Mouse (Mus musculus) limb, embryonic 13.5 days (tissue): ENCODE measurements at regions not wholly inside any gene's neighbourhood (a gene's known extent, or its start where the extent isn't known, plus 50 kb on each side); places are given as distances from the start of the nearest gene placed in this dataset.

Experiments used
- ATAC-seq: fragments of 200-750 bp; cut with Nextera tagmentation; 2 replicates; pipeline ENCODE4 v1.8.0; 2017; ENCODE audit warnings: low read depth, moderate number of reproducible peaks, moderate TSS enrichment; ENCODE audit not compliant: low FRiP score
- H3K27ac ChIP-seq: fragments of 300-500 bp; sonication (generic); 2 replicates; pipeline ENCODE4 v1.5.1; 2015; ENCODE audit warnings: inconsistent platforms, mild to moderate bottlenecking, moderate library complexity
- H3K27me3 ChIP-seq: fragments of 300-500 bp; sonication (generic); 2 replicates; pipeline ENCODE4 v1.6.1; 2015; ENCODE audit warnings: mild to moderate bottlenecking, inconsistent platforms
- H3K36me3 ChIP-seq: fragments of 300-500 bp; sonication (generic); 2 replicates; pipeline ENCODE4 v1.6.1; 2015; ENCODE audit warnings: inconsistent platforms, mild to moderate bottlenecking, moderate library complexity
- H3K4me1 ChIP-seq: fragments of 300-500 bp; sonication (generic); 2 replicates; pipeline ENCODE4 v1.6.1; 2015; ENCODE audit warnings: inconsistent platforms
- H3K4me2 ChIP-seq: fragments of 300-500 bp; sonication (generic); replicated peaks from 2 replicates; pipeline ENCODE4 v1.6.1; 2015; ENCODE audit warnings: inconsistent platforms, mild to moderate bottlenecking, moderate library complexity
- H3K4me3 ChIP-seq: fragments of 300-500 bp; sonication (generic); 2 replicates; pipeline ENCODE4 v1.5.1; 2015; ENCODE audit warnings: moderate library complexity, mild to moderate bottlenecking, inconsistent platforms
- H3K9ac ChIP-seq: fragments of 300-500 bp; sonication (generic); 2 replicates; pipeline ENCODE4 v1.6.1; 2015; ENCODE audit warnings: mild to moderate bottlenecking, inconsistent platforms
- H3K9me3 ChIP-seq: fragments of 300-500 bp; sonication (generic); 2 replicates; pipeline ENCODE4 v1.6.1; 2016; ENCODE audit warnings: inconsistent platforms
- WGBS: fragments of 180-500 bp; shearing (Covaris S2); methylation state at CpG from one replicate; pipeline ENCODE4 v1.1.7; 2015; 5-methylcytosine and 5-hydroxymethylcytosine counted together

- no peak for ATAC-seq
- Histone ChIP-seq H3K27ac (no peak overlapping the region), H3K4me3 (no peak overlapping the region), H3K27me3 (no peaks in the 10 kb centered on the region), H3K9ac (no peak overlapping the region), H3K36me3 (no peaks in the 10 kb centered on the region), H3K9me3 (no peaks in the 10 kb centered on the region), H3K4me2 (no peak overlapping the region), H3K4me1 (peaks cover 8% of the 10 kb centered on the region; the same call in 1 of the 2 replicates)
- WGBS, result 77% methylated on average over 8 of the region's 8 CpGs
Measured at GRCm38 (mm10) chr16:52601068-52601829, 147.4 kb upstream of the Alcam start.

GRCm38 (mm10) chr16:52598232-52598631 is 144.4 kb upstream of the Alcam start:
- Histone ChIP-seq H3K4me3 (no peak overlapping the region), H3K4me1 (peaks cover 8% of the 10 kb centered on the region; the same call in 1 of the 2 replicates), H3K9me3 (no peaks in the 10 kb centered on the region), H3K4me2 (no peak overlapping the region), H3K9ac (no peak overlapping the region), H3K27me3 (no peaks in the 10 kb centered on the region), H3K27ac (no peak overlapping the region), H3K36me3 (no peaks in the 10 kb centered on the region)
- 0 out of 2 replicates have a peak, but pooled peaks have one; percentile 42 for ATAC-seq
- WGBS, result 51% methylated on average over 1 of the region's 1 CpGs

GRCm38 (mm10) chr16:52597181-52597580 is 143.3 kb upstream of the Alcam start:
- H3K27ac ChIP-seq, result no peak overlapping the region
- H3K9ac ChIP-seq, result no peak overlapping the region
- no peaks in the 10 kb centered on the region for H3K36me3 ChIP-seq
- peaks cover 8% of the 10 kb centered on the region; the same call in 1 of the 2 replicates for H3K4me1 ChIP-seq
- H3K4me2 ChIP-seq, result no peak overlapping the region
- H3K9me3 ChIP-seq, result no peaks in the 10 kb centered on the region
- H3K4me3 ChIP-seq, result no peak overlapping the region
- ATAC-seq, result no peak
- 72% methylated on average over 7 of the region's 7 CpGs for WGBS
- H3K27me3 ChIP-seq, result no peaks in the 10 kb centered on the region

- no peak overlapping the region for H3K27ac ChIP-seq
- H3K36me3 ChIP-seq, result no peaks in the 10 kb centered on the region
- no peak for ATAC-seq
- WGBS, result 57% methylated on average over 1 of the region's 1 CpGs
- H3K4me3 ChIP-seq, result no peak overlapping the region
- H3K27me3 ChIP-seq, result no peaks in the 10 kb centered on the region
- H3K9me3 ChIP-seq, result no peaks in the 10 kb centered on the region
- no peaks in the 10 kb centered on the region for H3K4me1 ChIP-seq
- H3K9ac ChIP-seq, result no peak overlapping the region
- H3K4me2 ChIP-seq, result no peak overlapping the region
Measured at GRCm38 (mm10) chr16:52588291-52588781, 134.5 kb upstream of the Alcam start.

- Histone ChIP-seq H3K27me3 (no peaks in the 10 kb centered on the region), H3K9ac (no peak overlapping the region), H3K9me3 (no peaks in the 10 kb centered on the region), H3K4me1 (peaks cover 3% of the 10 kb centered on the region; the same call in 1 of the 2 replicates), H3K36me3 (no peaks in the 10 kb centered on the region), H3K27ac (no peak overlapping the region), H3K4me3 (no peak overlapping the region), H3K4me2 (no peak overlapping the region)
- 53% methylated on average over 2 of the region's 2 CpGs for WGBS
- peak; percentile 54; the same call in 1 of the 2 replicates for ATAC-seq
Measured at GRCm38 (mm10) chr16:52569078-52569477, 115.2 kb upstream of the Alcam start.

- 69% methylated on average over 1 of the region's 1 CpGs for WGBS
- Histone ChIP-seq H3K9me3 (no peaks in the 10 kb centered on the region), H3K4me2 (no peak overlapping the region), H3K36me3 (no peaks in the 10 kb centered on the region), H3K4me3 (no peak overlapping the region), H3K4me1 (no peaks in the 10 kb centered on the region), H3K9ac (no peak overlapping the region), H3K27ac (no peak overlapping the region), H3K27me3 (no peaks in the 10 kb centered on the region)
- ATAC-seq, result no peak
Measured at GRCm38 (mm10) chr16:52536278-52536677, 82.4 kb upstream of the Alcam start.

- Histone ChIP-seq H3K27me3 (no peaks in the 10 kb centered on the region), H3K36me3 (no peaks in the 10 kb centered on the region), H3K4me3 (no peak overlapping the region), H3K4me2 (no peak overlapping the region), H3K9ac (no peak overlapping the region), H3K27ac (no peak overlapping the region), H3K4me1 (no peaks in the 10 kb centered on the region), H3K9me3 (no peaks in the 10 kb centered on the region)
- ATAC-seq, result peak; percentile 28; the same call in 1 of the 2 replicates
- WGBS, result 29% methylated on average over 1 of the region's 1 CpGs
Measured at GRCm38 (mm10) chr16:52534601-52535000, 80.7 kb upstream of the Alcam start.

- H3K4me2 ChIP-seq, result no peak overlapping the region
- H3K9me3 ChIP-seq, result no peaks in the 10 kb centered on the region
- H3K27me3 ChIP-seq, result no peaks in the 10 kb centered on the region
- no peak for ATAC-seq
- no peaks in the 10 kb centered on the region for H3K36me3 ChIP-seq
- no peak overlapping the region for H3K4me3 ChIP-seq
- 57% methylated on average over 1 of the region's 1 CpGs for WGBS
- no peak overlapping the region for H3K27ac ChIP-seq
- H3K4me1 ChIP-seq, result no peaks in the 10 kb centered on the region
- H3K9ac ChIP-seq, result no peak overlapping the region
Measured at GRCm38 (mm10) chr16:52532475-52533083, 78.7 kb upstream of the Alcam start.

GRCm38 (mm10) chr16:52513546-52514409 is 59.9 kb upstream of the Alcam start:
- no peak overlapping the region for H3K4me2 ChIP-seq
- H3K36me3 ChIP-seq, result no peaks in the 10 kb centered on the region
- no peaks in the 10 kb centered on the region for H3K4me1 ChIP-seq
- no peak for ATAC-seq
- H3K27ac ChIP-seq, result no peak overlapping the region
- H3K9ac ChIP-seq, result no peak overlapping the region
- no peaks in the 10 kb centered on the region for H3K9me3 ChIP-seq
- H3K4me3 ChIP-seq, result no peak overlapping the region
- H3K27me3 ChIP-seq, result no peaks in the 10 kb centered on the region
- 74% methylated on average over 5 of the region's 5 CpGs for WGBS

- H3K27me3 ChIP-seq, result no peaks in the 10 kb centered on the region
- 74% methylated on average over 10 of the region's 10 CpGs for WGBS
- H3K36me3 ChIP-seq, result no peaks in the 10 kb centered on the region
- no peak overlapping the region for H3K9ac ChIP-seq
- H3K4me2 ChIP-seq, result no peak overlapping the region
- H3K4me1 ChIP-seq, result no peaks in the 10 kb centered on the region
- H3K27ac ChIP-seq, result no peak overlapping the region
- no peaks in the 10 kb centered on the region for H3K9me3 ChIP-seq
- no peak overlapping the region for H3K4me3 ChIP-seq
- ATAC-seq, result no peak
Measured at GRCm38 (mm10) chr16:52508633-52509379, 54.9 kb upstream of the Alcam start.
